Mouse (Mus musculus) CH12.LX (cell line): Measurements from ENCODE around the gene Ccdc134. TPM values are rescaled to one million over a fixed set of nuclear protein-coding genes. Genes with fewer than 3 reads are reported as not detected.
A peak's percentile ranks its signal among the peaks of the same experiment; 100 is the strongest.

ENCODE experiments used
- DNase-seq: peaks from one replicate; pipeline ENCODE4 v3.0.0-alpha.2; 2013; ENCODE audit errors: extremely low read depth
- H3K27ac ChIP-seq: 2 replicates; pipeline ENCODE4 v1.5.1; 2012; ENCODE audit warnings: low read depth, mild to moderate bottlenecking, control low read depth, moderate library complexity; ENCODE audit not compliant: insufficient read depth
- H3K27me3 ChIP-seq: replicated peaks from 2 replicates; pipeline ENCODE3; 2012; ENCODE audit warnings: inconsistent platforms
- H3K36me3 ChIP-seq, 2 experiments: replicated peaks in 1 of 2; 2 replicates each; pipeline versions ENCODE3 to v1.6.1; 2012; ENCODE audit warnings: inconsistent platforms in 1 of 2, low read length in 1 of 2, mild to moderate bottlenecking in 1 of 2, mixed read lengths in 1 of 2, moderate library complexity in 1 of 2; ENCODE audit not compliant: control insufficient read depth in 1 of 2, insufficient read depth in 1 of 2
- H3K4me1 ChIP-seq, 2 experiments: 2 replicates each; pipeline ENCODE4 v1.6.1; 2012; ENCODE audit warnings: inconsistent platforms in 1 of 2, moderate library complexity in 1 of 2; ENCODE audit not compliant: insufficient read depth in 2 of 2, control insufficient read depth in 1 of 2
- H3K4me2 ChIP-seq: 2 replicates; pipeline ENCODE4 v1.6.1; 2012; ENCODE audit warnings: low read depth, mild to moderate bottlenecking, control low read depth; ENCODE audit not compliant: poor library complexity, insufficient read depth, severe bottlenecking
- H3K4me3 ChIP-seq, 3 experiments: fragments of 150-350 bp in 1 of 3; sonication (generic) in 1 of 3; replicated peaks in 1 of 3; 2 replicates each; pipeline versions ENCODE3 to v1.5.1; 2011 to 2012; ENCODE audit warnings: low read depth in 2 of 3, low read length in 2 of 3, mild to moderate bottlenecking in 2 of 3, moderate library complexity in 2 of 3, control low read depth in 1 of 3, improper control_type of control experiment in 1 of 3, inconsistent platforms in 1 of 3, mixed read lengths in 1 of 3; ENCODE audit not compliant: poor library complexity in 1 of 3
- H3K79me2 ChIP-seq: replicated peaks from 2 replicates; pipeline ENCODE4 v1.6.1; 2012; ENCODE audit warnings: mild to moderate bottlenecking, moderate library complexity; ENCODE audit not compliant: control insufficient read depth, poor library complexity, insufficient read depth, severe bottlenecking; ENCODE audit errors: extremely low read depth
- H3K9ac ChIP-seq: 2 replicates; pipeline ENCODE4 v1.6.1; 2012; ENCODE audit warnings: low read depth, mild to moderate bottlenecking, control low read depth, moderate library complexity; ENCODE audit not compliant: insufficient read depth
- H3K9me3 ChIP-seq: replicated peaks from 2 replicates; pipeline ENCODE3; 2012; ENCODE audit warnings: low read length, inconsistent platforms, mixed read lengths
- BHLHE40 ChIP-seq: IDR thresholded peaks from 2 replicates; pipeline ENCODE4 v1.6.1; 2011; ENCODE audit warnings: mild to moderate bottlenecking, low read depth, low read length, improper control_type of control experiment
- CHD1 ChIP-seq: IDR thresholded peaks from 2 replicates; pipeline ENCODE4 v1.6.1; 2012; ENCODE audit warnings: low read depth, low read length, improper control_type of control experiment, inconsistent platforms
- CHD2 ChIP-seq: IDR thresholded peaks from 2 replicates; pipeline ENCODE4 v1.6.1; 2011; ENCODE audit warnings: low read length, improper control_type of control experiment
- E2F4 ChIP-seq: IDR thresholded peaks from 2 replicates; pipeline ENCODE4 v1.6.1; 2011; ENCODE audit warnings: low read depth, low read length, improper control_type of control experiment; ENCODE audit not compliant: insufficient replicate concordance
- ELF1 ChIP-seq: IDR thresholded peaks from 2 replicates; pipeline ENCODE4 v1.6.1; 2014; ENCODE audit warnings: low read depth, mild to moderate bottlenecking, inconsistent platforms, low read length, improper control_type of control experiment
- EP300 ChIP-seq: IDR thresholded peaks from 2 replicates; pipeline ENCODE4 v1.6.1; 2011; ENCODE audit warnings: low read length, improper control_type of control experiment
- ETS1 ChIP-seq: conservative IDR thresholded peaks from 2 replicates; pipeline ENCODE4 v1.6.1; 2012; ENCODE audit warnings: low read depth, mild to moderate bottlenecking, inconsistent platforms, low read length, improper control_type of control experiment, moderate library complexity
- GABPA ChIP-seq: IDR thresholded peaks from 2 replicates; pipeline ENCODE4 v1.6.1; 2012; ENCODE audit warnings: low read depth, low read length, improper control_type of control experiment, inconsistent platforms; ENCODE audit not compliant: insufficient replicate concordance
- IRF4 ChIP-seq: IDR thresholded peaks from 2 replicates; pipeline ENCODE4 v1.6.1; 2014; ENCODE audit warnings: low read depth, mild to moderate bottlenecking, inconsistent platforms, low read length, improper control_type of control experiment
- JUN ChIP-seq: IDR thresholded peaks from 2 replicates; pipeline ENCODE4 v1.6.1; 2011; ENCODE audit warnings: low read depth, mild to moderate bottlenecking, low read length, improper control_type of control experiment, moderate library complexity; ENCODE audit not compliant: insufficient read depth
- JUND ChIP-seq: conservative IDR thresholded peaks from 2 replicates; pipeline ENCODE4 v1.6.1; 2011; ENCODE audit warnings: low read depth, low read length, improper control_type of control experiment
- KAT2A ChIP-seq: IDR thresholded peaks from 2 replicates; pipeline ENCODE4 v1.6.1; 2012; ENCODE audit warnings: low read length, improper control_type of control experiment, inconsistent platforms; ENCODE audit not compliant: insufficient replicate concordance
- MAZ ChIP-seq: IDR thresholded peaks from 2 replicates; pipeline ENCODE4 v1.6.1; 2012; ENCODE audit warnings: low read depth, mild to moderate bottlenecking, inconsistent platforms, low read length, improper control_type of control experiment, moderate library complexity
- MXI1 ChIP-seq: IDR thresholded peaks from 2 replicates; pipeline ENCODE4 v1.6.1; 2011; ENCODE audit warnings: mild to moderate bottlenecking, low read depth, low read length, improper control_type of control experiment
- MYC ChIP-seq: IDR thresholded peaks from 2 replicates; pipeline ENCODE4 v1.6.1; 2011; ENCODE audit warnings: low read depth, mild to moderate bottlenecking, improper control_type of control experiment, low read length
- NELFE ChIP-seq: IDR thresholded peaks from 2 replicates; pipeline ENCODE4 v1.6.1; 2011; ENCODE audit warnings: low read depth, low read length, improper control_type of control experiment
- POLR2A ChIP-seq: IDR thresholded peaks from 2 replicates; pipeline ENCODE4 v1.6.1; 2011; ENCODE audit warnings: low read depth, mild to moderate bottlenecking, improper control_type of control experiment, low read length
- POLR2AphosphoS2 ChIP-seq: IDR thresholded peaks from 2 replicates; pipeline ENCODE4 v1.6.1; 2011; ENCODE audit warnings: low read depth, low read length, improper control_type of control experiment
- SIN3A ChIP-seq: IDR thresholded peaks from 2 replicates; pipeline ENCODE4 v1.6.1; 2012; ENCODE audit warnings: low read length, improper control_type of control experiment, inconsistent platforms
- SMC3 ChIP-seq: IDR thresholded peaks from 2 replicates; pipeline ENCODE4 v1.6.1; 2011; ENCODE audit warnings: low read depth, low read length, improper control_type of control experiment
- TBP ChIP-seq: conservative IDR thresholded peaks from 2 replicates; pipeline ENCODE4 v1.6.1; 2011; ENCODE audit warnings: low read depth, low read length, improper control_type of control experiment
- TCF12 ChIP-seq: IDR thresholded peaks from 2 replicates; pipeline ENCODE4 v1.6.1; 2014; ENCODE audit warnings: low read depth, mild to moderate bottlenecking, inconsistent platforms, low read length, improper control_type of control experiment
- UBTF ChIP-seq: IDR thresholded peaks from 2 replicates; pipeline ENCODE4 v1.6.1; 2012; ENCODE audit warnings: low read depth, mild to moderate bottlenecking, inconsistent platforms, low read length, improper control_type of control experiment, moderate library complexity
- USF2 ChIP-seq: conservative IDR thresholded peaks from 2 replicates; pipeline ENCODE4 v1.6.1; 2011; ENCODE audit warnings: low read depth, low read length, improper control_type of control experiment
- ZC3H11A ChIP-seq: IDR thresholded peaks from 2 replicates; pipeline ENCODE4 v1.6.1; 2012; ENCODE audit warnings: low read depth, mild to moderate bottlenecking, inconsistent platforms, low read length, improper control_type of control experiment
- ZKSCAN1 ChIP-seq: IDR thresholded peaks from 2 replicates; pipeline ENCODE4 v1.6.1; 2012; ENCODE audit warnings: low read depth, inconsistent platforms, low read length, improper control_type of control experiment, borderline replicate concordance
- ZMIZ1 ChIP-seq: IDR thresholded peaks from 2 replicates; pipeline ENCODE4 v1.6.1; 2012; ENCODE audit warnings: low read depth, mild to moderate bottlenecking, inconsistent platforms, low read length, improper control_type of control experiment
- ZNF384 ChIP-seq: IDR thresholded peaks from 2 replicates; pipeline ENCODE4 v1.6.1; 2012; ENCODE audit warnings: low read depth, low read length, improper control_type of control experiment, inconsistent platforms
- dilution Hi-C: fragments of 300-500 bp; cut with MboI; formaldehyde crosslinking; loops from 2 replicates; pipeline ENCODE4 v1.14.3; 2020; ENCODE audit warnings: low sequenced_read_pairs; ENCODE audit not compliant: extremely low pct_unique_long_range_greater_than_20kb, extremely low pct_ligation_motif_present
- in situ Hi-C: fragments of 300-500 bp; cut with MboI; formaldehyde crosslinking; loops from 3 replicates; pipeline ENCODE4 v1.14.3; 2019; ENCODE audit warnings: low sequenced_read_pairs, low pct_ligation_motif_present, low pct_unique_long_range_greater_than_20kb, mixed read lengths
- polyA plus RNA-seq: library from polyadenylated mRNA; unstranded; fragments of >175 nt; gene quantifications from 2 replicates; pipeline ENCODE4 v1.2.1, GENCODE M21; 2012; ENCODE audit warnings: low read depth; ENCODE audit not compliant: insufficient read length
- total RNA-seq, 2 experiments: library from RNA; depleted of rRNA; stranded (reverse); fragments of 300-350 nt in 1 of 2; fragments of >200 nt in 1 of 2; gene quantifications; 2 replicates each; pipeline ENCODE4 v1.2.3; 2012 to 2014

The Ccdc134 gene
- total and polyA plus RNA-seq, 3 experiments: 35.7 to 43.6 (median 37.1) TPM

DNA sequence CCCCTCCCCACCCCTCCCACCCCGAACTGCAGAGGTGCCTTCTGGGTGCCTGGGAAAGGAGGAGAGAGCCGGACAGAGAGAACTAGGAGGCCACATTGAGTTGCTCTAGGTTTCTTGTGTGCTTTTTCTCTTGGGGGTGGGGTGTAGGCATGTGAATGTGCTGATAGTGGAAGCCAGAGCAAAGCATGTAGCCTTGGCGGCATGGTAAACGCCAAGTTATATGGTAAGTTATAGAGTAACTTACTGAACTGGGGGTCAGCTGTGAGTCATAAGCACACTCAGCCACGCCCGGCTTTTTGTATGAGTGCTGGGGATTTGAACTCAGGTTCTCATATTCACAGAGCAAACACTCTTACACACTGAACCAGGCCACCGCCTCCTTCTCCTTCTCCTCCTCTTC, 36.8 kb downstream of the Ccdc134 start:
- Histone ChIP-seq H3K4me2 (peak overlapping the region; percentile 97), H3K9ac (peak overlapping the region; percentile 82), H3K27me3 (no peaks in the 10 kb centered on the region), H3K4me1 (peaks cover 18 to 81% of the 10 kb centered on the region in 2 experiments), H3K79me2 (peaks cover 78% of the 10 kb centered on the region), H3K4me3 (peak overlapping the region; percentile 29 to 40 (median 39)), H3K27ac (peak overlapping the region; percentile 94), H3K9me3 (no peaks in the 10 kb centered on the region), H3K36me3 (peaks cover 0 to 27% of the 10 kb centered on the region in 2 experiments)
- in situ Hi-C loops: no loop called here
- TF ChIP-seq ZNF384 (no peak), POLR2A (peak; percentile 26), MYC (0 out of 2 replicates have a peak, but pooled peaks have one; percentile 53), KAT2A (no peak), TBP (peak; percentile 20; the same call in 1 of the 2 replicates)
- dilution Hi-C loops: no loop called here
- DNase-seq: no peak

DNA sequence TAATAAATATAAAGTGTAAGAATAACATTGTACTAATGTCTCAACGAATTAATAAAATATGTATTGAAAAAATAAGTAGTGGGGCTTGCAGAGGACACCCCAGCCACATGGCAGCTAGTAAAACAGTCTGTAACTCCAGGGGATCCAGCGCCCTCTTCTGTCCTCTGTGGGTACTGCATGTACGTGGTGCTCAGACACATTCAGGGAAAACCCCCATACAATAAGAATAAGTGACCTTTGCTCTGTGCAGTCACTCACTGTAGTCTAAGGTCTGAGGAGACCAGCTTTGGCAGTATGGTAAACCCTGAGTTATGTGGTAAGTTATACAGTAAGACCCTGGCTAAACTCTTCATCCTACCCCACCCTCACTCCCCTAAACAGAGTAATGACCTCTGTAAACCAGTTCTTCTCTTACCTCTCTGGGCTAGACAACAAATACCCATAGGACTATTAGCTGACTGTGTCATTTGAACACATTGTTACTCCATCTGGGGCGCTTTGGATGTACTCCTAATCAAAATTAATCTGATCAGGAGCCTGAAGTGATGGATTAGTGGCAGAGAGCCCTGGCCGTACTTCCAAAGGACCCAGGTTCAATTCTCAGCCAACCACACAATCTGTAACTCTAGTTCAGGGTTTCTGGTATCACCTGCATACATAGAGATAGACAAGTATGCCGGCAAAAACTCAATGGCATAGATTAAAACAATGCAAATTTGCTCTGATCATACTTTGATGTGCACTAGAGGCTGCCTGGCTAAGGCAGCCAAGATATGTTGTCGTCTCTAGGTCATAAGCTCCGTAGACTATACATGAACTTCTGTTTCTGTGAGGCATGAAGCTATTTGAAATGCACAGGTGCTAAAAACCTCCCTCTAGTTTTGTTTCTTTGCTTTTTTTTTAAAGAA, 37.9 kb downstream of the Ccdc134 start:
- Histone ChIP-seq H3K27ac (peak overlapping the region; percentile 96), H3K9ac (peak overlapping the region; percentile 73), H3K4me3 (peak overlapping the region; percentile 4 to 41 (median 22)), H3K27me3 (no peaks in the 10 kb centered on the region), H3K4me2 (peak overlapping the region; percentile 96), H3K4me1 (peaks cover 9 to 70% of the 10 kb centered on the region in 2 experiments), H3K79me2 (peaks cover 78% of the 10 kb centered on the region), H3K36me3 (peaks cover 10 to 30% of the 10 kb centered on the region in 2 experiments), H3K9me3 (no peaks in the 10 kb centered on the region)
- in situ Hi-C loops (no loop called here), dilution Hi-C loops (no loop called here)
- peak; percentile 94 for DNase-seq
- TF ChIP-seq IRF4 (peak; percentile 76), CHD2 (no peak), UBTF (0 out of 2 replicates have a peak, but pooled peaks have one; percentile 58), JUND (peak; percentile 56), KAT2A (0 out of 2 replicates have a peak, but pooled peaks have one; percentile 9), MAZ (0 out of 2 replicates have a peak, but pooled peaks have one; percentile 50), MYC (peak; percentile 100), USF2 (no peak), ZMIZ1 (peak; percentile 78; the same call in 1 of the 2 replicates), CHD1 (peak; percentile 98), POLR2AphosphoS2 (peak; percentile 33; the same call in 1 of the 2 replicates), GABPA (no peak), ZC3H11A (peak; percentile 25; the same call in 1 of the 2 replicates), MXI1 (peak; percentile 96), E2F4 (0 out of 2 replicates have a peak, but pooled peaks have one; percentile 56), EP300 (no peak), ELF1 (no peak), SMC3 (peak; percentile 79), ZKSCAN1 (no peak), POLR2A (peak; percentile 36; the same call in 1 of the 2 replicates), TCF12 (0 out of 2 replicates have a peak, but pooled peaks have one; percentile 34), SIN3A (peak; percentile 93; the same call in 1 of the 2 replicates), NELFE (peak; percentile 55; the same call in 1 of the 2 replicates), ETS1 (peak; percentile 31; the same call in 1 of the 2 replicates), JUN (no peak; the same call in 1 of the 2 replicates), TBP (no peak; the same call in 1 of the 2 replicates), BHLHE40 (peak; percentile 35; the same call in 1 of the 2 replicates)
